Mouse (Mus musculus) hindbrain, embryonic 14.5 days (tissue): ENCODE results near the gene Mitd1. TPM values are rescaled to one million over a fixed set of nuclear protein-coding genes. Genes with fewer than 3 reads are reported as not detected.

Experiments used
- ATAC-seq: fragments of 200-750 bp; cut with Nextera tagmentation; 2 replicates; pipeline ENCODE4 v1.8.0; 2017; ENCODE audit warnings: moderate number of reproducible peaks, mild to moderate bottlenecking, moderate TSS enrichment, moderate library complexity; ENCODE audit not compliant: low FRiP score
- DNase-seq: peaks from one replicate; pipeline ENCODE4 v3.0.0-alpha.2; 2015; ENCODE audit warnings: low spot score
- H3K27ac ChIP-seq: fragments of 300-500 bp; sonication (generic); 2 replicates; pipeline ENCODE4 v1.5.1; 2014; ENCODE audit warnings: mild to moderate bottlenecking, moderate library complexity
- H3K27me3 ChIP-seq: fragments of 300-500 bp; sonication (generic); 2 replicates; pipeline ENCODE4 v1.6.1; 2014; ENCODE audit warnings: mild to moderate bottlenecking, low read length, mixed read lengths; ENCODE audit not compliant: control insufficient read depth, insufficient read depth
- H3K36me3 ChIP-seq: fragments of 300-500 bp; sonication (generic); replicated peaks from 2 replicates; pipeline ENCODE4 v1.6.1; 2014; ENCODE audit not compliant: control insufficient read depth, insufficient read depth
- H3K4me1 ChIP-seq: fragments of 300-500 bp; sonication (generic); replicated peaks from 2 replicates; pipeline ENCODE4 v1.6.1; 2014; ENCODE audit warnings: antibody characterized with exemption, low read length, mixed read lengths; ENCODE audit not compliant: control insufficient read depth, insufficient read depth
- H3K4me2 ChIP-seq: fragments of 300-500 bp; sonication (generic); replicated peaks from 2 replicates; pipeline ENCODE4 v1.6.1; 2014; ENCODE audit warnings: mild to moderate bottlenecking, moderate library complexity
- H3K4me3 ChIP-seq: fragments of 300-500 bp; sonication (generic); replicated peaks from 2 replicates; pipeline ENCODE4 v1.5.1; 2014; ENCODE audit warnings: mild to moderate bottlenecking, low read length
- H3K9ac ChIP-seq: fragments of 300-500 bp; sonication (generic); 2 replicates; pipeline ENCODE4 v1.6.1; 2014
- H3K9me3 ChIP-seq: fragments of 300-500 bp; sonication (generic); 2 replicates; pipeline ENCODE4 v1.6.1; 2016; ENCODE audit warnings: low read length; ENCODE audit not compliant: control insufficient read depth
- WGBS: fragments of 180-500 bp; shearing (Covaris S2); extraction: QIAGEN DNeasy Blood & Tissue Kit; methylation state at CpG from one replicate; pipeline ENCODE4 v1.1.7; 2014; 5-methylcytosine and 5-hydroxymethylcytosine counted together
- polyA plus RNA-seq: library from polyadenylated mRNA; unstranded; fragments of >200 nt; fragmentation: Nextera tagmentation; extraction: Ambion mirVana; gene quantifications from 2 replicates; pipeline ENCODE4 v1.2.1, GENCODE M21; 2014

Gene Mitd1
- polyA plus RNA-seq, 1 experiment from 2014 or later = 13.7 TPM

- Histone ChIP-seq H3K9ac (no peak overlapping the region), H3K4me1 (no peaks in the 10 kb centered on the region), H3K36me3 (peaks cover 26% of the 10 kb centered on the region), H3K27me3 (no peaks in the 10 kb centered on the region), H3K9me3 (no peaks in the 10 kb centered on the region), H3K4me2 (no peak overlapping the region), H3K4me3 (no peak overlapping the region), H3K27ac (no peak overlapping the region)
- DNase-seq (no peak), ATAC-seq (no peak)
- 80% methylated on average over 8 of the region's 8 CpGs for WGBS
Measured at GRCm38 (mm10) chr1:37846878-37847277, 43.3 kb downstream of the Mitd1 start.

DNA sequence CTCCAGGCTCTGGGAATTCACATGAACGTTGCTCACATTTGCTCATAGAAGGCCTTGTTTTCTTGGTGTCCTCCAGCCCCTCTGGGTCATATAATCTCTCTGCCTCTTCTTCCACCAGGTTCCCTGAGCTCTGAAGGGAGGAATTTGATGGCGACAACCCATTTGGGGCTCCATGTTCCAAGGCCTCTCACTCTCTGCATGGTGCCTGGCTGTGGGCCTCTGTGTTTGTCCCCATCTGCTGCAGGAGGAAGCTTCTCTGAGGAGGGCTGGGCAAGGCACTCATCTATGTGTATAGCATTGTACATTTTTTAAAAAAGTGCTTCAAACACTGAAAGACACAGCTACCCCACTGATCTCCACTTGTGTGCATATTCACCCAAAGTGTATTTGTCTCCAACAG is 58.5 kb downstream of the Mitd1 start:
- 74% methylated on average over 2 of the region's 2 CpGs for WGBS
- no peak for ATAC-seq

More for the DNA sequence above, 58.5 kb downstream of the Mitd1 start:
- H3K4me3 ChIP-seq = no peak overlapping the region
- H3K9me3 ChIP-seq = no peaks in the 10 kb centered on the region
- no peaks in the 10 kb centered on the region for H3K4me1 ChIP-seq
- no peaks in the 10 kb centered on the region for H3K27me3 ChIP-seq
- no peak overlapping the region for H3K9ac ChIP-seq
- H3K4me2 ChIP-seq = no peak overlapping the region
- H3K27ac ChIP-seq = no peak overlapping the region
- H3K36me3 ChIP-seq = peaks cover 41% of the 10 kb centered on the region
- no peak for DNase-seq

Other genes with a start within 250 kb of the Mitd1 start
- 2.5 and 3.4 TPM in 2 replicates for gene 2010300C02Rik, start 170.3 kb downstream of the Mitd1 start, polyA plus RNA-seq
- gene Tsga10, start 24.0 kb downstream of the Mitd1 start, polyA plus RNA-seq = 14.4 and 14.9 TPM in 2 replicates
- 7.9 and 9.0 TPM in 2 replicates for gene Lipt1, start 18.7 kb downstream of the Mitd1 start, polyA plus RNA-seq
- gene Mrpl30, start 66 bp upstream of the Mitd1 start, polyA plus RNA-seq = 259 and 310 TPM in 2 replicates
- gene Lyg2, start 26.1 kb upstream of the Mitd1 start, polyA plus RNA-seq = not detected in 2 replicates
- not detected in 2 replicates for gene Lyg1, start 67.3 kb upstream of the Mitd1 start, polyA plus RNA-seq
- 129 and 144 TPM in 2 replicates for gene Txndc9, start 107.5 kb upstream of the Mitd1 start, polyA plus RNA-seq
- 18.7 and 19.6 TPM in 2 replicates for gene Eif5b, start 107.6 kb upstream of the Mitd1 start, polyA plus RNA-seq
- gene Rev1, start 239.4 kb upstream of the Mitd1 start, polyA plus RNA-seq = 31.1 and 32.6 TPM in 2 replicates